Mouse (Mus musculus) ovary, postnatal 10 days (tissue): Measurements from ENCODE around the gene Ogfod3.

Experiments
- DNase-seq: peaks from one replicate; pipeline ENCODE4 v3.0.0; 2022; ENCODE audit warnings: low spot score

The Ogfod3 gene

DNA sequence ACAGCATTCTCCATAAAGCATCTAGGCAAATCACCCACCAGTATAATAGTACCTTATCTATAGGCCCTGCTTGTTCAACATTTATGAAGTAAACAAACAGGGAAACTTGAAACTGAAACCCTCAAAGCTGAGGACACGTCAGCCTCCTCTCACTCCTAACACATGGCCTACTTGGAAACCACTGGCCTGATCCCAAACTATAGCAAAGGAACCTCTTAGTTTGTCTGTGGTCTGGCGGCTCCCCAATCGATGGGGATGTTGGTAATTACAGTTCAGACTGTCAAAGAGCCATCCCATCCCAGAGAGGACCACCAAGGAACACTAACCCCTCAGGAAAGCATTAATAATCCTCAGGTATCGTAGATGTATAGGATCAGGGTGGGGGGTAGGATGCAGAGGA, 4.7 kb downstream of the Ogfod3 start:
- no peak for DNase-seq

- DNase-seq = no peak
Measured at GRCm38 (mm10) chr11:121198622-121199021, 5.9 kb downstream of the Ogfod3 start.

GRCm38 (mm10) chr11:121193415-121193814, 11.1 kb downstream of the Ogfod3 start:
- DNase-seq = no peak

GRCm38 (mm10) chr11:121192742-121193141, 11.8 kb downstream of the Ogfod3 start:
- DNase-seq = no peak

DNA sequence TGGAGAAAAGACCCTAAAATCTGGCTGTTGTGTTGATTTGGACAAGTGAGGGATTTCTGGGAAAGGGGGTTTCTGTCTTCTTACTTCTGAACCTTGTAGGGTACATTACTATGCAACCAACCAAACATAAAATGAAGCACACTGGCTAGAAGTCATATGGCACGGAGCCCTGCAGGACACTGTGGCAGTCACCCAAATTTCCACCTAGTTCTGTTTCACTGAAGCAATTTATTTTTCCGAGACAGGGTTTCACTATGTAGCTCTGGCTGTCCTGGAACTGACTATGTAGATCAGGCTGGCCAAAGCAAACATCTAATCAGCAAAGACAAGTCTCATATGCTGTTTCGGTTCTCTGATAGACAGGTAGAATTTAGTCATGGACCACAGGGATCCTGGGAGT, 14.8 kb downstream of the Ogfod3 start:
- no peak for DNase-seq

DNA sequence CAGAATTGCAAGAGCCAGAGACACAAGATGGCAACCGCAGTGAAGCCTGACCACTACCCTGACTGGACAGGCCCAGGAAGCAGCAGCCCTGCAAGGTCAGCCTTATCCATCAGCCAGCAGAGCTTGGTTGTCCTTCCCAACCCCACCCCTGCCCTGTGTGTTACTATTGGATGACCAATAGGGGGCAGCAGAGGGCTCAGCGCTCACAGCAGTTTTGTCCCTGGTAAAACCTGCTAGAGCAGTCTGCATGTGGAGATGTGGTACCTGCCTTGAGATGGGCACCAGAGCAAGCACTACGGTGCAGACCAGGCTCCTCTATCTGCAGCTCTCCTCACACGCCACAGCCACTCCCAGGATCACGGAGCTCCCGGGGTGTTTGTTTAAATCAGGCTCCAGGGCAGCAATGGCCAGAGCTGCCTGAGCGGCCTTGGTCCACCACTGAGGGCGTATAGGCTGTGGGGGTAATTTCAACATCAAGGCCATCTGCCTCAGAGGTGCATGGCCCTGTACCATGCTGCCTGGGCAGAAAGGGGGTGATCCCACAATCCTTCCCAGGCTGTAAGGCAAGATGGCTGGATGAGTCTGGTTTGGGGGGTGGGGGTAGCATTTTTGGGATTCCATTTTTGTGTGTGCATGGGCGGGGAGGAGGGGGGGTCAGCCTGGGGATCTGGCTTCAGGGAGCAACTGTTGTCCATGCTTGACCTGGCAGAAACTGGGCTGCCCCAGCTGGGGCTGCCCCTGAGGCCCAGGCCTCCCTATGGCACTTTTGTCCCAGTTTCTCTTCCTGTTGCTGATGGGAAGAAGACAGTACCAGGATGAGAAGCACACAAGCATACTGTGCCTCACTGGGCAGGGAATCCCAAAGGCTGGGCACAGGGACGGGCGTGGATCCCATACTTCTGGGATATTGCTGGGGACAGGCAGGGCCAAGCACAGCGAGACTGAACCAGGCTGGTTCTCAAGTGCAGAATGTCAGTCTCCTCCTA, 27.9 kb downstream of the Ogfod3 start:
- DNase-seq = no peak

- no peak for DNase-seq
Measured at GRCm38 (mm10) chr11:121174234-121174633, 30.3 kb downstream of the Ogfod3 start.

GRCm38 (mm10) chr11:121173203-121173602, 31.3 kb downstream of the Ogfod3 start:
- no peak for DNase-seq

DNA sequence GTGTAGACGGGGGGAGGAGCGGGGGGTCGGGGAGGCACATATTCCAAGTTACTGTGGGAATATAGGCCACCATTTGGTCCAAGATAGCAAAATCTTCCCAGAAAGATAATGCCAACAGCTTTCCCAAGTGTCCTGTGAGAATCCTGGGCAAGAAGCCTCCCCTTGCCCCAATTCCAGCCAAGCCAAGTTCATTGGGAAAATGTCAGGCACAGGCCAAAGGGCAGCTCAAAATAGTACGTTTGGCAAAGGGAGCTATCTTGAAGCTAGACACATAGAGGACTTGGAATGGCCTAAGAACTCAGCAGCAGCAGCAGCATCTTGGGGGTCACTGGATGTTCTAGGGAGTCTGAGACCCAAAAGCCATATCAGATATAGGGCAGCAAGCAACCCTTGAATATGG, 40.8 kb downstream of the Ogfod3 start:
- DNase-seq = no peak

GRCm38 (mm10) chr11:121160636-121161346, 43.7 kb downstream of the Ogfod3 start:
- DNase-seq = no peak

DNA sequence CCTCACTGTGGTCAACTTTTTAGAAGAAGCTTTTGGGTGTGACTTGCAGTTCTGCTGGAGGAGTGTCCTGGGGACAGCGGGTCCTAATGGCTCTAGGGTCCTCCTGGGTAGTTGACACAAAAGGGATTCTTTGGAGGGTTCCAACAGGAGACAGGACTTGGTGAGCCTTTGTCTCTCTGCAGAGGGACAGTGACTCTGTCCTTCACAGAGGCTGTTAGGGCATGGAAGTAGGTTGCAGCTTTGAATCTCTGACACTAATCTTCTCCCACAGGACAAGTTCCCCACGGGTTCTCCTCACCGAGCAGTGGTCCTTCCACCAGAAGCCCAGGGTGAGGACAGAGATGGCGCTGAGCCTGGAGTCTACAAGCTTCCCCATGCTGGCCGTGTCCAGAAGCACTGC, 44.5 kb downstream of the Ogfod3 start, which contains the start of gene Uts2r:
Uts2r (plus strand) TSS at position 301 of the 400 bp plus-strand sequence.
- DNase-seq = no peak

DNA sequence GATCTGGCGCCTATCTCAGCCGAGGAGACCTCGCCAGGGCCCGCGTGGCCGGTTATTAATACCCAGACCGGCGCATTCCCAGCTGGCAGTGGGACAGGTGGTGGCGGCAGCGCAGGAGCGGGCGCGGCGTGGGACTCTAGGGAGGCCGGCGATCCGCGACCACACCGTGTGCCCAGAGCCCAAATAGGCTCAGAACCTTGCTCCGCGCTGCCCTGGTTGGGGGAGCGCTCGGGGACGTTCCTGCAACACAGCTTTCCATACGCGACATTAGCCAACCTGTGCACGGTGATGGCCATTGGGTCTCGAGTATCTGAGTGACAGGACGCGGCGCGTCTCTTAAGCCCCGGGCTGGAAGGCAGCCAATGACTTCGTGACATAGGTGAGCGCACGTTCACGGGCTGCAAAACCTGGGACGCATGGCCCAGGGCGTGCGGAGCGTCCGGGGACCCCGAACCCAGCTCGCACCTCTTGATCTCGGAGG, 48.1 kb downstream of the Ogfod3 start:
- no peak for DNase-seq

DNA sequence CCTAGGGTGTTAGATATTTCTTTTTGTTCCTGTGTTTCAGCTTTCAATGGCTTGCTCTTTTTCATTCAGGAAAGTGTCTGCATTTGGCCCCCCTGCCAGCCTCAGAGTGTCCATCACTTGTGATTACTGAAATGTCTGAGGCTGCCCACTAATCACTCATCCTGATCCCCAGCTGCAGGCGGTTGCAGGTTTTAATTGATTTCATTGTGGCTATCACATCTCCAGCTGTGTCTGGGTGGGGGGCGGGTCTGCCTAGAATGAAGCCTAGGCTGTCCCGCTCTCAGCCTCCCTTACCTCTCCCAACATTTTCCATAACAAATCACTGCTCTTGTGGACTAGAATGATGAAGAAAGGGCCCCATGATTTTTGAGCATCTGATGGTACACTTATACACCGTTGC, 50.3 kb downstream of the Ogfod3 start:
- DNase-seq = no peak

- no peak for DNase-seq
Measured at GRCm38 (mm10) chr11:121148193-121148592, 56.3 kb downstream of the Ogfod3 start.

- DNase-seq = no peak
Measured at GRCm38 (mm10) chr11:121145865-121146264, 58.6 kb downstream of the Ogfod3 start, which contains the start of gene Tex19.1. Tex19.1 (plus strand) TSS chr11:121146143.

- DNase-seq = no peak
Measured at GRCm38 (mm10) chr11:121143325-121144015, 61.0 kb downstream of the Ogfod3 start.

DNA sequence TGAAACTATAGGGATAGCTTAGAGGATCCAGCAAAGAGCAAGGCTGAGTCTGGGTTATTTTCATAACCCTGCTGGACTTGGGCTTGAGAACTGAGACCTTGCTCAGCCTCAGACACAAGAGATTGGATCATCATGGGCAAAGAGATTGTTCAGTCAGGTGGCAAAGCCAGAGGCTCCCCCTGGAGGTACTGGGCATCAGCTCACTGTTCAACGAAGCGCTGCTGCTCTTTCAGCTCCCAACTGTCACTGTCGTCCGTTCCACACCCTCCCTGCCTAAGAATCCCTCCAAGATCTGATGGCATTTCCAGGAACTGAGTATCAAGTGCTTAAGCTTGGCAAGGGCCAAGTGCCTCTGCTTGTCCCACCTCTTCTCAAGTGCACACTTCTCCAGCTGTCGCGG, 65.8 kb downstream of the Ogfod3 start:
- DNase-seq = no peak

GRCm38 (mm10) chr11:121137682-121138081, 66.8 kb downstream of the Ogfod3 start:
- no peak for DNase-seq

GRCm38 (mm10) chr11:121134600-121134999, 69.9 kb downstream of the Ogfod3 start:
- no peak for DNase-seq

DNA sequence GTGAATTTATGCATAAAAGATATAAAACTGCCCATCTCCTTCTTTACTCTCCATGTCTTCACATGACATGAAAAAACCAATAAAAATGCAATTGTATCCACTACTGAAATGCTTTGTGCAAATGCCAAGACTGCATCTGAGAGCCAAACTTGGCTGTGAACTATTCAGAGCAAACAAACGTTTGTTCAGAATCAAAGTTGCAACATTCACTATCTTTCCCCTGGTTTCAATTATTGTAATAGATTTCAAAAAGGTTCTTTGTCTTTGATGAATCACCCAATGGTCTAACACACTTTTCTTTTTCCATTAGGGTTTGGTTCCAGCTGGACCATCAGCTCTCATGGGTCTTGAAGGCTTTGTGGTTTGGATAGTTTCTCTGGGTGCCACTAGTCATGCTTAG, 74.9 kb downstream of the Ogfod3 start:
- no peak for DNase-seq
